Mouse (Mus musculus): ENCODE measurements at regions not wholly inside any gene's neighbourhood (a gene's known extent, or its start where the extent isn't known, plus 50 kb on each side); places are given as distances from the start of the nearest gene placed in this dataset.

DNA sequence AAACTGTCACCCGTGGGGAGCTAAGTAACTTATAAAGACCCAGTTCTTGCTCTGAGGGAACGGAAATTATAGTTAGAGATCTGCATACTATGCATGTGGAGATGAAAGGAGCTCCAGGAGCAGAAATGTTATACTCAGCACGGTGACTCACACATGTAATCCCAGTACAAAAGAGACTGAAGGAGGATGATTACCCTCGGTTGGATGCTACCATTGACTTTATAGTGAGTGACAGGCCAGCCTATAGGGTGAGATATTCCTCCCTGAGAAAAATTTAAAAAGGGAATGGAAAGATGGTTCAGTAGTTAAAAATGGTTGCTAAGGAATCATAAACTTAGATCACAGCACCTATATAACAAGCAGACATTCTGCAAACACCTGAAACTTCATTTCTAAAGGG lies 287.1 kb upstream of the 4933412E24Rik start:
- TF ChIP-seq CTCF (IDR thresholded peaks at IDR 0.05; ENCODE audit: low read depth): no peak
- TF ChIP-seq EP300 (IDR thresholded peaks at IDR 0.05; ENCODE audit: low read depth): no peak
